Comparison of ENCODE assay signal across 10 mouse cellular contexts in the genomic region with DNA sequence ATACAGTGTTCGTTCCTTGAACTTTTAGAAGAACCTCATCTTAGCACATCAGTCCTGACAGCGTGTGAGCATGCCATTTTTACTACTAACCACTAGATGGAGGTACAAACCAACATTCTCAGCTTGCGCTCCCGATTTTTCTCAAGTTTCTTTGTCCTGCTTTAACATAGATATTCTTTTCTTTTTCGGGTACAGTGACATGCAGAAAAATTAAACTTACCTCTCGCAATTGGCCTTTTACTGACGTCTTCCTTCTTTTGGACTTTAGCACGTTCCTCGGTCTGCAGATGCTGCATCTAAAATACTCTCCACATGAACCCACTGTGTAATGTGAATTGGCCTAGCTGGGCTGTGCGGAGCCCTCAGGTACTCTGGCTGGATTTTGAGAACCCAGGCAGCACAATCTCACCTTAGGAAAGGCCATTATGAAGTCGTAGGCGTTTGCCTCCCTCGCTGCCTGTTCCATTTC. TPM values are rescaled to one million over a fixed set of nuclear protein-coding genes. Genes with fewer than 3 reads are reported as not detected.
DNase-seq lines count a peak whose midpoint lies in the region; ATAC-seq and TF ChIP-seq lines count a peak whose summit lies in the region.
"Had no signal": no experiment of that assay in that cellular context is flagged by ENCODE, and none has a peak within 500 bp of the region (broad histone marks: within the 10 kb centered on the region; RNA-seq: fewer than 3 reads in every experiment).

No protein-coding gene starts in this region.

- in situ Hi-C loops in ES-E14 (cut with MboI; ENCODE audit: low sequenced_read_pairs in 2 of 2, unreplicated experiment in 2 of 2): no loop called here

- peak; percentile 68 for TF ChIP-seq CTCF in liver, postnatal 0 days (IDR thresholded peaks at IDR 0.05; ENCODE audit: low read depth)

- H3K27me3 ChIP-seq in hindbrain, embryonic 15.5 days: no peaks in the 10 kb centered on the region
- H3K27me3 ChIP-seq in liver, postnatal 0 days (ENCODE audit: insufficient read depth, low read length): no peaks in the 10 kb centered on the region

- H3K9ac ChIP-seq in ES-E14 (ENCODE audit: insufficient read depth, low read depth, low read length, poor library complexity, severe bottlenecking): peak overlapping the region; percentile 7; the same call in 1 of the 2 replicates
- no peak overlapping the region for H3K9ac ChIP-seq in hindbrain, embryonic 15.5 days
- H3K9ac ChIP-seq in liver, postnatal 0 days (replicated peaks): no peak overlapping the region

- H3K4me1 ChIP-seq in ES-E14 (ENCODE audit: control insufficient read depth in 2 of 2, insufficient read depth in 2 of 2, low read length in 2 of 2, poor library complexity in 1 of 2): peaks cover 0 to 4% of the 10 kb centered on the region in 2 experiments; a peak in 1 of 4 replicates
- 0 out of 2 replicates have a peak, but pooled peaks cover 8% of the 10 kb centered on the region for H3K4me1 ChIP-seq in hindbrain, embryonic 15.5 days (replicated peaks)
- H3K4me1 ChIP-seq in liver, postnatal 0 days (ENCODE audit: insufficient read depth): no peaks in the 10 kb centered on the region

- H3K36me3 ChIP-seq in ES-E14 (ENCODE audit: control insufficient read depth, insufficient read depth, low read length, poor library complexity, severe bottlenecking): no peaks in the 10 kb centered on the region
- H3K36me3 ChIP-seq in hindbrain, embryonic 15.5 days: no peaks in the 10 kb centered on the region
- no peaks in the 10 kb centered on the region for H3K36me3 ChIP-seq in liver, postnatal 0 days (replicated peaks; ENCODE audit: insufficient read depth, low read length)

- ATAC-seq in erythroid progenitor cell, adult 5-6 weeks (replicated peaks; ENCODE audit: low FRiP score, poor library complexity, severe bottlenecking): 0 out of 2 replicates have a peak, but pooled peaks have one; percentile 30
- peak; percentile 70 for ATAC-seq in hindbrain, embryonic 15.5 days (ENCODE audit: low FRiP score, low read depth)
- no peak for ATAC-seq in liver, postnatal 0 days

- no peak overlapping the region for H3K27ac ChIP-seq in ES-E14 (ENCODE audit: insufficient read depth, low read depth, low read length, poor library complexity, severe bottlenecking)
- no peak overlapping the region for H3K27ac ChIP-seq in hindbrain, embryonic 15.5 days (replicated peaks)
- H3K27ac ChIP-seq in liver, postnatal 0 days (ENCODE audit: low read depth): no peak overlapping the region

- no peaks in the 10 kb centered on the region for H3K9me3 ChIP-seq in ES-E14 (ENCODE audit: control insufficient read depth, insufficient read depth, low read depth, low read length)
- no peaks in the 10 kb centered on the region for H3K9me3 ChIP-seq in hindbrain, embryonic 15.5 days
- H3K9me3 ChIP-seq in liver, postnatal 0 days (ENCODE audit: low read length): no peaks in the 10 kb centered on the region

- DNase-seq in adrenal gland, postnatal 10 days: peak; percentile 10
- no peak for DNase-seq in adrenal gland, postnatal 14 days
- DNase-seq in ES-E14 (ENCODE audit: low read depth, low spot score): no peak
- no peak for DNase-seq in liver, postnatal 0 days
- peak; percentile 82 for DNase-seq in retina, embryonic 14.5 days (ENCODE audit: low spot score)
- no peak for DNase-seq in gastrocnemius, adult 18-20 months (ENCODE audit: low spot score)

- no peak for TF ChIP-seq EP300 in liver, postnatal 0 days (IDR thresholded peaks at IDR 0.05; ENCODE audit: low read depth)

- H3K4me3 ChIP-seq in ES-E14 (ENCODE audit: insufficient read depth in 1 of 2, low read depth in 1 of 2, low read length in 2 of 2, poor library complexity in 1 of 2, severe bottlenecking in 1 of 2): no peak overlapping the region
- H3K4me3 ChIP-seq in hindbrain, embryonic 15.5 days: peak overlapping the region; percentile 23
- H3K4me3 ChIP-seq in liver, postnatal 0 days (ENCODE audit: low read depth, low read length): no peak overlapping the region

- WGBS in hindbrain, embryonic 15.5 days: 17% methylated on average over 13 of the region's 13 CpGs
- 22% methylated on average over 13 of the region's 13 CpGs for WGBS in liver, postnatal 0 days (ENCODE audit: insufficient replicate concordance)

- peak overlapping the region; percentile 50 for H3K4me2 ChIP-seq in hindbrain, embryonic 15.5 days
- H3K4me2 ChIP-seq in liver, postnatal 0 days (ENCODE audit: low read depth, low read length): no peak overlapping the region

TF ChIP-seq in ES-E14, 5 proteins besides CTCF, POLR2A, EP300 and RAD21:
- TF ChIP-seq MAFK (IDR thresholded peaks at IDR 0.05; ENCODE audit: insufficient read depth, low read depth, low read length) (no peak), ZC3H11A (IDR thresholded peaks at IDR 0.05; ENCODE audit: borderline replicate concordance, low read depth, low read length) (peak; percentile 58; the same call in 1 of the 2 replicates), CHD2 (IDR thresholded peaks at IDR 0.05; ENCODE audit: low read depth, low read length) (no peak), ZNF384 (IDR thresholded peaks at IDR 0.05; ENCODE audit: low read depth, low read length) (no peak)

RNA-seq across cellular contexts. Expression of a gene that starts 39.4 kb away (rescaled TPM):
- under 1 TPM; 0.09 to 0.27 TPM for total RNA-seq in adrenal gland, postnatal 10 days (2021)
- total RNA-seq in adrenal gland, postnatal 14 days (2021): 0.19 and 0.26 TPM in 2 replicates
- 2.5 and 7.6 TPM in 2 replicates for total RNA-seq in ES-E14 (2012; rRNA removed)
- total RNA-seq in erythroid progenitor cell, adult 5-6 weeks (2015; ENCODE audit: low replicate concordance): not detected in 2 replicates
- total RNA-seq in erythroid progenitor cell, adult 5-6 weeks (2017; ENCODE audit: low replicate concordance): not detected in 2 replicates
- 0.14 TPM in 1 of 2 replicates, not detected in the other for polyA plus RNA-seq in hindbrain, embryonic 15.5 days (2015; fragmentation: Nextera tagmentation; extraction: Ambion mirVana)
- not detected in 2 replicates for polyA plus RNA-seq in liver, postnatal 0 days (2015; fragmentation: Nextera tagmentation; extraction: Ambion mirVana)
- total RNA-seq in gastrocnemius, adult 18-20 months (2021): not detected
- total RNA-seq: heart, postnatal 36 days had no signal
- polyA plus RNA-seq: C2C12 had no signal

Comparison
In these comparisons a context has a peak if more than half of its experiments do, and no peak if none do; other contexts are left out.
1. DNase-seq: peak in adrenal gland, postnatal 10 days (single experiment) and retina, embryonic 14.5 days (single experiment); none in adrenal gland, postnatal 14 days (single experiment), ES-E14 (single experiment), liver, postnatal 0 days (single experiment) and gastrocnemius, adult 18-20 months (single experiment).